Mouse (Mus musculus): ENCODE results near the gene Desi2. TPM values are rescaled to one million over a fixed set of nuclear protein-coding genes. Genes with fewer than 3 reads are reported as not detected.

Gene Desi2
- total and polyA plus RNA-seq, 3 experiments, result 3.5 to 21.6 (median 20.2) TPM

DNA sequence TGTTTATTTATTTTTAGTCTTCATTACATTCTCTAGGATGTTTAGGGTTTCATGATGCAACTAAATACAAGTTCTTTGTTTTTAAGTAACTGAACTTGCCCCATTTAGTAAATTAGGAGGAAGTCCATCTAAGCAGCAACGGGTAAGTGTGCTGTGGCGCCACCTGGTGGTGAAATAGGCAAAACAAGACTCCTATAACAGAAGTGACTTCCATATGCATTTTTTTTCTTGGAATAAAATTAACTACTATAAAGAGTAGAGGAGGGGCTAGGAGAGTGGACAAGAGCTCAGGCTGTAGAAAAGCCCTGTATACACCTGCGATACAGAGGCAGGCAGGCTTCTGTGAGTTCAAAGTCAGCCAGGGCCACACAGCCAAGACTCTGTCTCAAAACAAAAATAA is 116.2 kb downstream of the Desi2 start:
- no peak for TF ChIP-seq TAL1 (conservative IDR thresholded peaks at IDR 0.05; ENCODE audit: low read depth, low read length)
- peak; percentile 37; the same call in 1 of the 2 replicates for TF ChIP-seq CTCF (IDR thresholded peaks at IDR 0.05; ENCODE audit: low read depth, low read length)

More for the DNA sequence above, 116.2 kb downstream of the Desi2 start:
- Histone ChIP-seq H3K36me3 (replicated peaks) (no peaks in the 10 kb centered on the region), H3K27me3 (ENCODE audit: insufficient read depth, low read length) (peaks cover 3% of the 10 kb centered on the region; the same call in 1 of the 2 replicates), H3K9me3 (replicated peaks) (peaks cover 3% of the 10 kb centered on the region), H3K4me1 (ENCODE audit: insufficient read depth, low read depth, low read length) (no peaks in the 10 kb centered on the region), H3K4me3 (ENCODE audit: low read depth, low read length) (no peak overlapping the region)
- no peak for DNase-seq (ENCODE audit: low spot score)
- 0 out of 2 replicates have a peak, but pooled peaks have one; percentile 22 for ATAC-seq (ENCODE audit: extremely low read depth, insufficient number of reproducible peaks, low FRiP score, poor library complexity, severe bottlenecking)

Other genes with a start within 250 kb of the Desi2 start
- not detected in 2 replicates for gene Catspere2, start 204.0 kb upstream of the Desi2 start, total RNA-seq (2014; fragmentation: Nextera tagmentation)
- 0.05 and 0.06 TPM in 2 replicates for gene Catspere2, start 204.0 kb upstream of the Desi2 start, total RNA-seq (2017)
- gene Catspere2, start 204.0 kb upstream of the Desi2 start, polyA plus RNA-seq (2012), result not detected in 2 replicates
- 230 and 246 TPM in 2 replicates for gene Cox20, start 131.7 kb downstream of the Desi2 start, total RNA-seq (2014; fragmentation: Nextera tagmentation)
- gene Cox20, start 131.7 kb downstream of the Desi2 start, total RNA-seq (2017), result 135 and 179 TPM in 2 replicates
- 11.2 and 18.4 TPM in 2 replicates for gene Cox20, start 131.7 kb downstream of the Desi2 start, polyA plus RNA-seq (2012)
- 932 and 945 TPM in 2 replicates for gene Hnrnpu, start 150.4 kb downstream of the Desi2 start, total RNA-seq (2014; fragmentation: Nextera tagmentation)
- gene Hnrnpu, start 150.4 kb downstream of the Desi2 start, total RNA-seq (2017), result 331 and 441 TPM in 2 replicates
- gene Hnrnpu, start 150.4 kb downstream of the Desi2 start, polyA plus RNA-seq (2012), result 726 and 956 TPM in 2 replicates
- gene Efcab2, start 218.7 kb downstream of the Desi2 start, total RNA-seq (2014; fragmentation: Nextera tagmentation), result 3.4 and 4.1 TPM in 2 replicates
- 4.8 and 6.0 TPM in 2 replicates for gene Efcab2, start 218.7 kb downstream of the Desi2 start, total RNA-seq (2017)
- 0.13 and 0.17 TPM in 2 replicates for gene Efcab2, start 218.7 kb downstream of the Desi2 start, polyA plus RNA-seq (2012)

Data from G1E (cell line).